Mouse (Mus musculus): ENCODE results near the gene Sowahb. TPM values are rescaled to one million over a fixed set of nuclear protein-coding genes. Genes with fewer than 3 reads are reported as not detected.

The Sowahb gene
- not detected in 3 replicates for total RNA-seq (2017)

DNA sequence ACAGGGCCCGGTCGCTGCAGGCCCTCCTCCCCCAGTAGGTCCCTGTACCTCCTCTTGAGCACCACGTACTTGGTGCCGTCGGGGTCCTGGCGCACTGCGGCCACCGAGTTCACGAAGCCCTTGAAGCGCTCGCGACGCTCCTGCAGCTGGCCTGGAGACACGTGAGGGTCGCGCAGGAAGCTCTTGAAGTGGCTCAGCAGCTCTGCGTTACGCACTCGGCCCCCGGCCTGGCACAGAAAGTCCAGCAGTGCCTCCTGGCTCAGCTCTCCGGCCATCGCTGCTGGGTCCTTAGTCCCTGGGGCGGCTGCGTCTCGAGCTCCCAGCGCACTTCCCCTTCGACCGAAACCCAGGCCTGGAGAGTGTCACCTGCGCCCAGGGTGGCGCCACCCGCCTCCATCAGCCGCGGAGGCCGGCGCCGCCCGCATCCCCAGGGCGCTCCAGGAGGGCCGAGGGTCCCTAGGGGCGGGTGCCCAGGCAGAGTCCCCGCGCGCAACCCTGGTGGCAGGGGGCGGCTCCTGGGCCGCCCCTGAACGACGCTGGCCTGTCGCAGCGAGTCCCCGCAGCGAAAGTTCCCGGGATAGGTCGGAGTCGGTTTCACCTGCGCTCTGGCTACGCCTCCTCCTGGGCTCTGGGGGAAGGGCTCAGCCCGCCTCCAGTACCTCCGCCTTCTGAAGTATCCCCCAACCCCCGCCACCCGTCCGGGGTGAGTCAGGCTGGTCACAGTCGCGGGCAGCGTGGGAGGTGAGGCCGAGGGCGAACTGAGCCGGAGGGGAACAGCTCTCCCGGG, at the start of gene Sowahb:
Gene Sowahb (minus strand): TSS at position 439 of the 787 bp plus-strand sequence.
- no peak for ATAC-seq (replicated peaks; ENCODE audit: insufficient number of reproducible peaks, low FRiP score, low TSS enrichment, poor library complexity, severe bottlenecking)

- ATAC-seq (replicated peaks; ENCODE audit: insufficient number of reproducible peaks, low FRiP score, low TSS enrichment, poor library complexity, severe bottlenecking) = 0 out of 2 replicates have a peak, but pooled peaks have one; percentile 2
Observed at GRCm38 (mm10) chr5:93093638-93094527, 49.1 kb upstream of the Sowahb start.

- peak; percentile 81 for ATAC-seq (replicated peaks; ENCODE audit: insufficient number of reproducible peaks, low FRiP score, low TSS enrichment, poor library complexity, severe bottlenecking)
Observed at GRCm38 (mm10) chr5:93092857-93093622, 48.2 kb upstream of the Sowahb start, which contains the start of gene Sept11. Gene Sept11 (plus strand): TSS chr5:93093437.

DNA sequence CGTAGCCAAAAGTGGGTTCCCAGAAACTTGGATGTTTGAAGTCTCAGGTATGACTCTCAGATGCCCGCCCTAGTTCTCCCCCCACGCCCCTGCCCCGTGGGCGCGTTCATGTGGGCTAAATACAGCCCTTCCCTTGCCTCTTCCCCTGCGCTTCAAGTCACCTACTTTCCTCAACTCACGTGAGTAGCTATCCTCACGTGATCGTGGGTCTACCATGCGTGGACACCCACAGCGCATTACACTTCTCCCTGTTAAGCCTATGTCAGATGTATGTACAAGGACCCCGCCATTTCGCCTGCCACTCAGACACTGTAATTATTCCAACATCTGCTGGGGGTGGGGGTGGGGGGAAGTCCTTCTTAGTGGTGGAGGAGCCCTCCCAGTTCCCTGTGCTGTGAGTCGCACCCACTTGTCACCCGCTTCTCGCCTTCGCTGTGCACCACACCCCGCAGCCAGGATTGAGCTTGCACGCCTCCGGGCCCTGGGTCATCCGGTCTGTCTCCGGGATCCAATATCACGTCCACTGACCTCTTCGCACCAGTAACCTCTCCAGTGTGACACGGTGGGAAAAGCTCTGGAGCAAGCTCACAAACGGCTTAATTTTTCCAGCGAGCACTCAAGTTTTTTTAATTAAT, 47.4 kb upstream of the Sowahb start:
- peak; percentile 49 for ATAC-seq (replicated peaks; ENCODE audit: insufficient number of reproducible peaks, low FRiP score, low TSS enrichment, poor library complexity, severe bottlenecking)

GRCm38 (mm10) chr5:93091266-93091665, 46.4 kb upstream of the Sowahb start:
- no peak for ATAC-seq (replicated peaks; ENCODE audit: insufficient number of reproducible peaks, low FRiP score, low TSS enrichment, poor library complexity, severe bottlenecking)

- no peak for ATAC-seq (replicated peaks; ENCODE audit: insufficient number of reproducible peaks, low FRiP score, low TSS enrichment, poor library complexity, severe bottlenecking)
Observed at GRCm38 (mm10) chr5:93085900-93086299, 41.1 kb upstream of the Sowahb start.

DNA sequence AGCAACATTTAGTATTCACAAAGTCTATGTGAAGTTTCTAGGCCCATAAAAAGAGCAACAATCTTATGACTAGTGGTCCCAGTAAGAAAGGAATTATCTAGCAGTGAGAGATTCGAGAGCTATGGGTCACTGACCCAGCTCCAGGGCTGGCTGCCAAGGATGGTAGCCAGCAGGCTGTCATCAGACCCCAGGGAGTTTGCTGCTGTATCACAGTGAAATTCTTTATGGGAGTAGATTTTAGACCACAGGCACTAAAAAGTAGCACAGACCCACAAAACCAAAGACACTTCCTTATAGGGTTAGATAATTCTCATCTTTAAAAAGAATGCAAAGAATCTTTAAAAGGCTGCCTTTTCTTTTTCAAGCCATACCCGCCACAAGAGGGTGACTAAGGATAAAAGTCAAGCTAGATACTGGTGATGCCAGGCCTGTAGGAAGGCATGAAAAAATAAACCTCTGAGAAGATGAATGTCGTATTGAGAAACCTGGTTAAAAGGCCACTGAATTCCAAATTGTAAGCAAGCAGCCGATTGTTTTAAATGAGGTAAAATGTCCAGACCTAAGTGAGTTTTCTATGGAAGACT, 40.3 kb upstream of the Sowahb start:
- no peak for ATAC-seq (replicated peaks; ENCODE audit: insufficient number of reproducible peaks, low FRiP score, low TSS enrichment, poor library complexity, severe bottlenecking)

GRCm38 (mm10) chr5:93079596-93079995, 34.8 kb upstream of the Sowahb start:
- ATAC-seq (replicated peaks; ENCODE audit: insufficient number of reproducible peaks, low FRiP score, low TSS enrichment, poor library complexity, severe bottlenecking) = no peak

GRCm38 (mm10) chr5:93077661-93078323, 33.0 kb upstream of the Sowahb start:
- no peak for ATAC-seq (replicated peaks; ENCODE audit: insufficient number of reproducible peaks, low FRiP score, low TSS enrichment, poor library complexity, severe bottlenecking)

DNA sequence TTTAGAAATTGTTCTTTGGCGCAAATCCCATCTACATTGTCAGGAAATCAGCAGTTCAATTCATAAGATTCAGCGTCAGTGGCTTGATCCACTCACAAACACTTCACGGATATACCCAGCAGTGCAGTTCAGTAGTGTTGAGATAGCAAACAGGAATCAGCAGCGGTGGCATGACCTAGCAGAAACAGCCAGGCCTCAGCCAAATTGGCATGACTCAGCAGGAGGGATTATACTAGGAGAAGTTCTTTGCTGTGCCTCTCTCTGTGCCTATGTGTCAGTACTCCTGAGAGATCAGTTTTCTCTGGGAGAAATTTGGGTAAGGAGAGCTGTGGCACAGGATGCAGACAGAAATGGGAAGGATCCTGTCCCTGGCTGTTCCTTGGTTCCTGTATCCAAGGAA, 16.0 kb upstream of the Sowahb start:
- no peak for ATAC-seq (replicated peaks; ENCODE audit: insufficient number of reproducible peaks, low FRiP score, low TSS enrichment, poor library complexity, severe bottlenecking)

DNA sequence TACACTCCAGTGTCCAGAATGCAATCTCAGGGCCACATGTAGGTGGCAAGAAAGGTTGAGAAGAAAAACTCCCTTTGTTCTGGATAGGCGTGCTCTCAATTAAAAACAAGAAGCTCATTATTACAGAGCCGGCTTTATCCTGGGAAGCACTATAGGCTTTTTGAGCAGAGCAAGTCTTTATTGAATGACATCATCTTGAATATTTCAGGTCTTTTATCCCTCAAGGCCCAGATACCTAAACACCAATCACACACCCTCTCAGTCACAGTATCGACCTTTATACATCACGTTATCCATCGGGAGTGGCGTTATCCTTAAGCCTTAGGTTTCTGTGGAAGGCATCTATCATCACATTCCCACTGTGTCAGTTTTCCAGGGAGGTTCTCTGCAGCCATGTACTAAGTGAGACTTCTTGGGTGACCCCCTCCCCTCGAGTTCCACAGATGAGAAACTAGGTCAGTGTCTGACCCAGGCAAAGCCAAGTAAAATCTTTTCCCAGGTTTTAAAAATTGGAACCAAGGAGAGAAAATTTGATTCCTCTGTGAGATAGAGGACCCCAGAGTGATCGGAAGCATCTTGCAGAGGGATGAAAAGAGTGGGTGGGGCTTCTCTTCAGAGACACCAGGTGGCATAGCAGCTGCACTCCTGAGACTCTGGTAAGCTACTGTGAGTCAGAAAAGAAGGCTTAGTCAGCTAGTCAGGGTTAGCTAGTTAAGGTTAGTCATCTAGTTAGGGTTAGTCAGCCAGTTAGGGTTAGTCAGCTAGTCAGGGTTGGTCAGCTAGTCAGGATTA, 9.0 kb upstream of the Sowahb start:
- no peak for ATAC-seq (replicated peaks; ENCODE audit: insufficient number of reproducible peaks, low FRiP score, low TSS enrichment, poor library complexity, severe bottlenecking)

GRCm38 (mm10) chr5:93051951-93052350, 7.1 kb upstream of the Sowahb start:
- ATAC-seq (replicated peaks; ENCODE audit: insufficient number of reproducible peaks, low FRiP score, low TSS enrichment, poor library complexity, severe bottlenecking) = no peak

DNA sequence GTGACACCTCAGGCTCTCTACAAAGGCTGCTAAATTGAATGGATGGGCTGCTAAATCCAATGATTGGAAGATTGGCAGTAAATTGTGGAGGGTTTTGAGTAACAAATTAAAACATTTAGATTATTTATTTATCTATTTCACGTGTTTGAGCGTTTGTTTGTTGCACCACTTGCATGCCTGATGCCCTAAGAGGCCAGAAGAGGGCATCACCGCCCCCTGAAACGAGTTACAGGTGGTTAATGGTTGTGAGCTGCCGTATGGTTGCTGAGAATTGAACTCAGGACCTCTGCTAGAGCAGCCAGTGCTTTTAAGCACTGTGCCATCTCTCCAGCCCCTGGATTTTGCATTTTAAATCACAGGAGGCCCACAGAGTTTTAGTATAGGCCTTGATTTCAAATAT, 6.2 kb upstream of the Sowahb start:
- ATAC-seq (replicated peaks; ENCODE audit: insufficient number of reproducible peaks, low FRiP score, low TSS enrichment, poor library complexity, severe bottlenecking) = no peak

- ATAC-seq (replicated peaks; ENCODE audit: insufficient number of reproducible peaks, low FRiP score, low TSS enrichment, poor library complexity, severe bottlenecking) = no peak
Observed at GRCm38 (mm10) chr5:93049971-93050370, 5.1 kb upstream of the Sowahb start.

GRCm38 (mm10) chr5:93048481-93049240, 3.8 kb upstream of the Sowahb start:
- ATAC-seq (replicated peaks; ENCODE audit: insufficient number of reproducible peaks, low FRiP score, low TSS enrichment, poor library complexity, severe bottlenecking) = no peak

- ATAC-seq (replicated peaks; ENCODE audit: insufficient number of reproducible peaks, low FRiP score, low TSS enrichment, poor library complexity, severe bottlenecking) = no peak
Observed at GRCm38 (mm10) chr5:93046306-93046845, 1.6 kb upstream of the Sowahb start.

All from monocyte, adult 5-6 weeks (primary cell).